Mouse (Mus musculus): ENCODE data around the gene Ndrg3. TPM values are rescaled to one million over a fixed set of nuclear protein-coding genes. Genes with fewer than 3 reads are reported as not detected.
"Not testable (repeated sequence)": the region's sequence is repeated elsewhere in the genome, so short reads cannot be mapped to it uniquely, and the experiment has no call there.

Ndrg3 gene
- total RNA-seq, 2 experiments from 2014 or later, result 22.7 to 28.2 TPM

- DNase-seq, result not testable (repeated sequence)
Measured at GRCm38 (mm10) chr2:156902411-156902810, 89.4 kb downstream of the Ndrg3 start.

GRCm38 (mm10) chr2:156901883-156902282 is 90.0 kb downstream of the Ndrg3 start:
- no peak for DNase-seq

GRCm38 (mm10) chr2:156901344-156901743 is 90.5 kb downstream of the Ndrg3 start:
- DNase-seq, result no peak

GRCm38 (mm10) chr2:156899184-156899583 is 92.7 kb downstream of the Ndrg3 start:
- DNase-seq, result no peak

GRCm38 (mm10) chr2:156898374-156898773 is 93.5 kb downstream of the Ndrg3 start:
- DNase-seq, result no peak

GRCm38 (mm10) chr2:156897034-156897433 is 94.8 kb downstream of the Ndrg3 start:
- no peak for DNase-seq

- no peak for DNase-seq
Measured at GRCm38 (mm10) chr2:156896384-156896914, 95.4 kb downstream of the Ndrg3 start.

- DNase-seq, result no peak
Measured at GRCm38 (mm10) chr2:156894496-156895265, 97.2 kb downstream of the Ndrg3 start.

- DNase-seq, result no peak
Measured at GRCm38 (mm10) chr2:156892821-156893220, 99.0 kb downstream of the Ndrg3 start.

- no peak for DNase-seq
Measured at GRCm38 (mm10) chr2:156892240-156892639, 99.6 kb downstream of the Ndrg3 start.

- DNase-seq, result no peak
Measured at GRCm38 (mm10) chr2:156888490-156888889, 103.4 kb downstream of the Ndrg3 start.

GRCm38 (mm10) chr2:156887017-156887416 is 104.8 kb downstream of the Ndrg3 start, which contains the start of gene Sla2:
TSS of gene Sla2 (minus strand) at chr2:156887192.
- DNase-seq, result peak; percentile 43

GRCm38 (mm10) chr2:156886084-156886631 is 105.7 kb downstream of the Ndrg3 start:
- no peak for DNase-seq

GRCm38 (mm10) chr2:156885666-156886065 is 106.2 kb downstream of the Ndrg3 start:
- DNase-seq, result not testable (repeated sequence)

GRCm38 (mm10) chr2:156884396-156885211 is 107.3 kb downstream of the Ndrg3 start:
- no peak for DNase-seq

GRCm38 (mm10) chr2:156882431-156883001 is 109.3 kb downstream of the Ndrg3 start:
- DNase-seq, result peak; percentile 35

- DNase-seq, result no peak
Measured at GRCm38 (mm10) chr2:156879541-156879940, 112.3 kb downstream of the Ndrg3 start.

GRCm38 (mm10) chr2:156877726-156878125 is 114.1 kb downstream of the Ndrg3 start:
- no peak for DNase-seq
